Mouse (Mus musculus): Measurements from ENCODE around the gene Fam173b.

GRCm38 (mm10) chr15:31573692-31574091 lies 28.0 kb upstream of the Fam173b start:
- TF ChIP-seq EP300 (IDR thresholded peaks at IDR 0.05; ENCODE audit: low read depth) (no peak), CTCF (IDR thresholded peaks at IDR 0.05; ENCODE audit: low read depth) (no peak)
